Mouse (Mus musculus) adrenal gland, postnatal 14 days (tissue): ENCODE data around the gene Rundc3b. TPM values are rescaled to one million over a fixed set of nuclear protein-coding genes. Genes with fewer than 3 reads are reported as not detected.
A peak's percentile ranks its signal among the peaks of the same experiment; 100 is the strongest.

ENCODE experiments used
- DNase-seq: peaks from one replicate; pipeline ENCODE4 v3.0.0; 2021; ENCODE audit warnings: mixed read lengths
- long read RNA-seq, 2 experiments: library from polyadenylated mRNA; stranded (forward); transcript quantifications; one replicate each; pipeline ENCODE4 v2.0.0; 2021
- total RNA-seq: library from RNA; stranded (reverse); gene quantifications from 2 replicates; pipeline ENCODE4 v1.2.3, GENCODE M21; 2021

Gene Rundc3b
- 4.6 and 6.0 TPM in 2 replicates for total RNA-seq
- long read RNA-seq, experiment 1, partial matches to known transcripts, result 0 of 2 reads
- long read RNA-seq, experiment 1, other reads (novel, unspliced or antisense), result 0 of 2 reads
- long read RNA-seq, experiment 2, partial matches to known transcripts, result 0 of 2 reads
- long read RNA-seq, experiment 2, other reads (novel, unspliced or antisense), result 1 of 2 reads

DNA sequence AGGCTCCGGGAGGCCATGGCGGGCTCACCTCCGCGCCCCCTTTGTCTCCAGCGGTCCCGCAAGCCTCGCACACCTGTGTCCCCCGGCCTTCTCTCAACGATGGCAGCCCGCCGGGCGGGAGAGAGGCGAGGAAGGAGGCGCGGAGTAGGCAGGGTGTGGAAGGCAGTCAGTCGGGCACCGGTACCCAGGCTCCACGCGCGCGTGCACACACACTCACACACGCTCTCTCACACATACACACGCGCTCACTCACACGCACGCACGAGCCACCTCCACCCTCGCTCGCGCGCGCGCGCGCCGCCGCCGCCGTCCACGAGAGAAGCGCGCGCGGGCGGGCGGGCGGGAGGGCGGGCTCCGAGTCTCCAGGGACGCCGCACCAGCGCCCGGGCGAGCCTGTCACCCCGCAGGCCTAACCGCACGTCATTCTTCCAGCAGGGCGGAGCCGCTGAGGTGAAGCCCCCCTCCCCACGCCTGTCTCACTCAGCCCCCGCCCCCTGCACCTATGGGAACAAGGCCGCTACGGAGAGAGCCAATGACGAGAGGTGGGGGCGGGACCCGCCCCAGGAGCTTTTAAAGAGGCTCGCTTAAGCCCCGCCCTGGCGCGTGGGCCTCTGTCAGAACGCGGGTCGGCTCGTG is at the start of gene Rundc3b:
TSS of gene Rundc3b (minus strand) at position 357 of the 636 bp plus-strand sequence.
- DNase-seq, result peak; percentile 95

DNA sequence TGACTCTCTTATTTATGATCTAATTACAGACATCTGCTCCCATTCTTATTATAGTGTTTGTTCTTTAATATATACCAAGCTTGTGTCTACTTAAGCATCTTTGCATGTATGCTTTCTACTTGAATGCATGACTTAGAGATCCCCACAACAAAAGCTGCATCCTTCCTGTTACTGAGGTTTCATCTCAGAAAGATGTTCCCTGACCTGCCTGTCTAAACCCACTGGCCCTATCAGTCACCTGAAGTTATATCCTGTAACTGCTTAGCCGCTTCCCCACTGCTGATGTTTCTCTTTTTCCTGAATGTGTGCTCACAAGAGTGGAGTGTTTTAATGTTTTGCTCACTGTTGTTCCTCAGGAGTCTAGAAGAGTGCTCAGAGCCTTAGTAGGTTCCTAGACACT is 46.9 kb upstream of the Rundc3b start:
- DNase-seq, result no peak

DNA sequence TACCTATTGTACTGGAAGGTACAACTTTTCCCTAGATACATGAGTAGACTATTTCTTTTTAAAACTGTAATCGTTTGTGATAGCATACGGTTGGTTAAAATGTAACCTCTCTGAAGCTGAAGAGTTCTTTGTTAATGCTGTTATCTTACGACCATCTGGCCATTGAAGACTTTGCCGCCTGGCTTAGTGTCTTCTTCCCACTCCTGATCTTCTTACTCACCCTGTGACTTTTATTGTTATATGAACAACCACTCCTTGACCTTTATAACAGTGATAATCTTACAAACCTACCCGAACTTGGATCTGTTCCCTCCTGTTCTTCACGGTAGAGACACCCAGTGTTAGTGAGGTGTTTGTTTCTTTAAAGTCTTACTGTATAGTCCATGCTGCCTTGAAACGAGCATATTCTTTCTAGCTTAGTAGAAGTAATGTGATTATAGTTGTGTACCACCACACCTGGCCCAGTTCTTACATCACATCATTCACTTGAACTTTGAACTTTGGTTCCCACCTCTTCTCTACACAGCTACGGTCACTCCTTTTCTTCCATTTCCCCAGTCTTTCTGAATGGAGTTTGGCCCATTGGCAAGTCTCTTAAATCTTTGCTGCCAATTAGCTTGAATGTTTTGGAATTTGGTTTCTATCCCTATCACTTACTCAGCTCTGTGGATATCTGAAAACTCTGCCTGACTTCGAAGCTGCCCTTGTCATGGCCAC is 45.2 kb upstream of the Rundc3b start:
- DNase-seq, result no peak

DNA sequence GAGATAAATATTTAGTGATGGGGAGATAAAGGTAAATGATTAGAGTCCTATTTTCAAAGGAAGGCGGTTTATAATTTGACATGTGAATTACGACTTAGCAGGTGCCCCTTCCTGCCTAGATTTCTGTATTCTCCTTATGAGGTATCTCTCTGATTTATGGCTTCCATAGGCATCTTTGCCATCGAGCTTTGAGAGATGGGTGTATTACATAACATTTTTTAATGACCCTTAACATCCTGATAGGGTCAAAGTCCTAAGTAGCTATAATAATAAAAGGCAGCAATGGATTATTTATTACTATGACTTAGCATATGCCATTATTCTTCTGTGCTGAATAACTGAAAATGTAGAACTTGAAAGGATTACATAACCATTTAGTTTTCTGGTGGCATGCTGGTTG is 41.9 kb upstream of the Rundc3b start:
- no peak for DNase-seq

DNA sequence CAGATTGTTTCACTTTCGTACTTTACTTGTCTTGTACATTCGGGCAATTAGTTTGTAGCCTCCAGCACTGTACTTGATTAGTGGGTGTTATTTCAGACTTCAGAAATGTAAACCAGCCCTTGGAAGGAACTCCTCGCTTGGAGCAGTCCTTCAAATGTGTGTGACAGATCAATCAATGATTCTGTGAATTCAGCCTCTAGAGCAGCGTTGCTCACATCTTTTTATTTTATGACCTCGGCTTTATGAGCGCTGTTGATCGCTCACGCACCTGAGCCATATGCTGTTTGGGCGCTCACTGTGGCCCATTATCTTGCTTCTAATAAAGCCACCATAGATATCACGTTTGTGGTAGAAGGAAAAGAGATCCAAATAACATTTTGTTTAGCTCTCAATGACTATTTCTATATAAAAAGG is 38.0 kb upstream of the Rundc3b start:
- DNase-seq, result no peak

DNA sequence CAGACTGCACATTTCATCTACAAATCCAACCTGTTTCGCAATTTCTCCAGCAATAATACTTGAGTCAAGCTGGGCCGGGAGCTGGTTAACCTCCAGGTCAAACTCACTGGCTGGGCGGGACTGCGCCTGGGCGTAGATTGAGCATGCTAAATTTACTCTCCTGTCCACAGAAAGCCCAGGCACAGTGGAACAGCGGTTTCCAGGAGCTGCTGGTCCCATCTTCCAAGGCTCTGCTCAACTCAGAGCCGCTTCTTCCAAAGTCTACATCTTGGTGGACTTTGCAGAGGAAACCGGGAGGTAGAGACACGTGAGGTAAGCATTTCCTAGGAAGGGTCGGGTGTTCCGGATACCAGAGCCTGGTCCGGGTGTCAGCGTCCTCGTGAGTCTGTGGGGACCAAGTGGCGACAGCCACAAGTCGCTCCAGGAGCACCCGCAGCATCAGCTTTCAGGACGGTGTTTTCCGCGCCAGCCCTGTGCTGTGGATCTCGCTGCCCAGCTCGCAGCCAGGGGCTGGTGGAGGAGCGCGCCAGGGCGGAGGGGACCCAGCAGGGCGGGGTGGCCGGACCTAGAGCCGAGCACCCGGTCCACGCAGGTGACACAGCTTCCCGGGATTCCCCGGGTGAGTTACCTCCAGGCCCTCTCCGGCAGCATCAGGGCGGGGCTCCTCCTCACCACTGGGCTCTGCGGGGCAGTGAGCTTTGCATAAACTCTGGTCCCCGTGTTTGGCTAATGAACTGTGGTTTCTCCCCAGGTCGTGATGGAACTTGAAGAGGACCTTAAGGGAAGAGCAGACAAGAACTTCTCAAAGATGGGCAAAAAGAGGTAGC is 37.4 kb upstream of the Rundc3b start, which contains the start of gene Abcb1a:
TSS of gene Abcb1a (plus strand) at position 167 of the 827 bp plus-strand sequence.
- DNase-seq, result peak; percentile 76

DNA sequence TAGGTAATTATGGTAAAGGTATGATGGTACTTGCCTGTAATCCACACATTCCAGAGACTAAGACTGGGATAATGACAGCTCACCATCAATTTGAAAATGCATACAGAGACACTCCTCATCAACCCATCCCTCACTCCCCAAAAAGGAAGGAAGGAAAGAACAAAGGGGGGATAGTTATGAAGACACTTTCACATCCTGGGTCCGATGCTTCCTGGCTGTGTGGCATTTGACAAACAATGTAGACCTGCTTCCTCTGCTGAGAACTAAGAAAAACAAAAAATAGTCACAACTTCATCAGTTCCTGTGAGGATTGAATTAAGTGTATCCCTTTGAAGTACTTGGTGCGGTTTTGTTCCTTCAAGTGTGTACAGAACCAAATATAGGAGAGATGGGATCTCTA is 29.3 kb upstream of the Rundc3b start:
- DNase-seq, result no peak

DNA sequence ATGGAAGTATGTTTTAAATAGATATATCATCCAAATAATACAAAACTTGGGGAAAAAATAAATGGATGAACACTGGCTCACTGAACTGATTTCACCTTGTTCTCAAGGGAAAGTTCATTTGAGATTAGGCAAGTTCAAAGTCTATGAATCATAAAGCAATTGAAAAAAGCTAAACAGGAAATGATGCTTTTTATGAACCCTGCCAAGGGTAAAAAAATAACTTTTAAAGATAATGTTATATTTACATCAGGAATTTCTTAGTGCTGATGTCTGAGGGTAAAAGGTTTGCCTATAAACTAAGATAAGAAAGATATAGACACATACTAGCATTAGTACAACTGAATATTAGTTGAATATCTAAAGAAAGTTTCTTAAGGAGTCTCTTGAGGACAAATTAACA is 26.0 kb upstream of the Rundc3b start:
- no peak for DNase-seq

DNA sequence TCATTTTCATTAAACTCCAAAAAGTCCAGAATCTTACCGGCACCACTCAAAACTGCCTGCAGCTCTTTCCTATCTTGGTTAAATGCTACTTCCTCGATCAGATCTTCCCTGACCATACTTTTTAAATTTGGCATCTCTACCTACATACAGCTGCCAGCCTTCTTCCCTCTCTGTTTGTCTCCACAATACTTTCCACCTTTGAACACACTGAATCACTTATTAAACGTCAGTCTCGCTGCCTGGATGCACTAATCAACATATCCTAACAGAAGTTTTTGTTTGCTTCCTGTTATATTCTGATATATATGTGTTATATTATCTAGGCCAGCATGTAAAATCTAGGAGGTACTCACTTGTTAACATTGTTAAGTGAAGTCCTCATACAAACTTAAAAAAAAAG is 25.5 kb upstream of the Rundc3b start:
- no peak for DNase-seq

DNA sequence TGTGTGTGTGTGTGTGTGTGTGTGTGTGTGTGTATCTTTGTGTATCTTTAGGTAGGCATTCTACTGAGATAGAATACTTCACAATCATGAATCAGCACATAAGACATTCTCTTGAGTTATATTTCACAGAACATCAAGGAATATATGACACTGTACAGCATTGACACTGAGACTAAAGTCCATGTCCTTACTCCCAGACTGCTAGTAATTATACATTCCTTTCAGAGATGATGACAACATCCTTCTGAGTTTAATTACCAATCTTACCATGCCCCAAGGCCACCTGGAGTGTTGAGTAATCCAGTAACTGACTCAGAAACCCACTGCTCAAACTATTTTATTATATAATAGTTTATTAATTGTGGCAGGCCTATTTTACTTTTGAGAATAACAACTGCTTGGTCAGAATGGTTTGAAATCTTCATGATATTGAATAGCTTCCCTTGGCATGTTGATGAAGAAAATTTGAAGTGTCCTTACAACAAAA is 11.8 kb upstream of the Rundc3b start:
- peak; percentile 16 for DNase-seq

DNA sequence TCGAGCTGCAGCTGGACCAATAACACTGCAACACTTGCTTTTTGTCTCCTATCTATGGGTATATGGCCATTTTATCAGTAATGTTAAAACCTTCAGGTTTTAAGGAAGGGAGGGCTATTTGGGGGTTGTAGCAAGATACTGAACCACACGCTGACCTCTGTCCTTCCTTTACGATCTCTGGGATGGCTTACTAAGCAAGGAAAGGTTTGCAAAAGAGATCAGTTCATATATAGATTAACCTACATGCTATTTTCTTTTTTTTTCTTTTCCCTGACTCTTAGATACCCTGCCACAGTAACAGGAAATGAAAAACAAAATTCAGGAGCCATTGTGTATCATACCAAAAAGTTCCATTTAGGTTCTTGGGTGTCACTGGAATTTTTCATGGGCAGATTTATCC is 10.1 kb upstream of the Rundc3b start:
- no peak for DNase-seq

DNA sequence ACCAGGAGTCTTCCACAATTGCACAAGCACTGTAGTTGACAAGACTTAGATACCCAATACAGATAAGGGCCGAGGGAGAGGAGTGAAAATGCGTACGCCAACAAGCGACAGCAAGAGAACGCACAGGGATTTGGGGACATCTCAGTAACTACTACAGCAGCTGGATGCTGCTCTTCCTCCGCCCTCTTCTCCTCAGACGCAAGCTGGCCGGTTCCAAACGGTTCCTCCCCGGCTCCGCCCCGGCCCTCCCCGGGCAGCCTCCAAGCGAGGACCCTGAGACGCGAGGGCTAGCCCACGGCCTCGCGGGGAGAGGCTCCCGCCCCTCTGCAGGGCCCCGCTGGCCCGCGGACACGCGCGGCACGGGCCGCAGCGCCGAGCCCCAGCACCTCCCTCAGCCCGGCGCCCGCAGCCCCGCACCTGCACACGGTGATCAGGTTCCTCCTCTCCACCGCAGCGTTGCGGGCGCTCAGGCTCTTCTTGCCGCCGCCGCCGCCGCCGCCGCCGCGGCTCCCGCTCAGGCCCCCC is 619 bp downstream of the Rundc3b start:
- peak; percentile 80 for DNase-seq

DNA sequence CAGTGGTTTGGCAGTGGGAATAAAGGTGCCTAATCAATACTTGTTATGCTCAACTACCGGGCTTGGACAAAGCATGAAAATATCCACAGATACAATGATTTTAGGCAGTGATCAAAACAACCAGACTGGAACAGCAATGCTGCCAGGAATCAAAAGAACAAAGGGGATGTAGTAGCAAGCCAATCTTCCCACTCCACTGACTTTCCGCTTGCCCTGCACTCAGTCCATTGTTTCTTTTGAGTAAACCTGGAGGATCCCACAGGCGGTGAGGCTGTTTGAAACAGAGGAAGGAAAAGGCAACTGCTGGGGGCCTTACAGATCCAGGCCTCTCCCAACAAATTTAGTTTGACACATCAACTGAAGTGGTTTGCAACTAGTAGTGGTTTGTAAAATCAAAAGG is 51.6 kb downstream of the Rundc3b start:
- DNase-seq, result no peak

DNA sequence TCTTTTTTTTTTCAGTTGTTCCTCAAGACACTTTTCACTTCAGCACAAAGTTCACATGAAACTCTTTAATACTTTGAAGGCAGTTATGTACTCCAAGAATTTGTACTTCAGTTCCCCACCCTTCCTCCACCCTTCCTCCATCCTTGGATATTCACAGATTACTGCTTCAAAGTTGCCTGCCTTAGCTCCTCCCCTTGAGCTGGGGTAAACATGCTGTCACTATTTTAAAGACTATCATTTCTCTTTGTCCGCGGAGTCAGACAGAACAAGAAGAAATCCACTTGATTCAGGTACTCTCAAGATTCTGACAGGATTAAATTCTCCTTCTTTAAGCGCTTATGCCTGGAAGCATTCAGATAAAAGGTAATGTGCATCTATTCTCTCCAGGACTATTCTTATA is 55.9 kb downstream of the Rundc3b start:
- no peak for DNase-seq

DNA sequence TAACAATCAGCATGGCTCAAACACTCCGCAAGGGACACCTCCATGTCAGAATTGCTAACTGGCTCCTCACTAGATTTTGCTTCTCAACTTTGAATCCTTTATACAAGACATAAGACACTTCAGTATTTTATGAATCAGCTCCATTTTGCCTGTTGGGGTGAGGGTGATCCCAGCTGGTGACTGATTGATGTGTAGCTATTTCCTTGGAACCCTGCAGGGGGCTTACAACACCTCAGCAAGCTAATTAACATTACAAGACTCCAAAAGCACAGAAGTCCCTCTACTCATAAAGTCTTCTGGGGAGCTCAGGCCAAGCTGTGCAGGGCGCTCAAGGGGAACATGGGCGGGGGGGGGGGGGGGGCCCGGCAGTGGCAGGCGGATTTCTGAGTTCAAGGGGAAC is 78.2 kb downstream of the Rundc3b start:
- no peak for DNase-seq

DNA sequence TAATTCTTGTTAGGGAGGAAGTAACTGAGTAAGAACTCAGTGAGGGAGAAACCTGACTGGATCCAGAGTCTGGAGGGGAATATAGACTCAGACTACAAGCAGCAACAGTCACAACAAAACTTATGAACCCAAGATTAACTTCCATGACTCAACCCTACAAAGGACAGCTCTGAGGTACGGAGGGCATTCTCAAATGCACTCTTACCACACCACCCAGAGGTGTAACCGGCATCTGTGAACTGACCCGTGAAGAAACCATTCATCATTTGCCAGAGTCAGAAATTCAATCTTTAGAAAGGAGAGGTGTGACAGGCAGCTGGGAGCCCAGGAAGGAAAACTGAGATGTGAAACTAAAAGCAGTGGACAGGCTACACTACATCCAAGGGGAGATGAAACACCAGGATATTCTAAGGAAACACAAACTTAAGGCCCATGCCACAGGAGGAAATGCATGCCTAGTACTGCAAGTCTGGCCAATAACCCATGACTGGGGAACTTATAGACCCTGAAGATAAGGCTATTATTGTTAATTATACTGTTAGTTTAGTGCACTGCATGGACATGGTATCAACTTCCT is 80.0 kb downstream of the Rundc3b start:
- no peak for DNase-seq

DNA sequence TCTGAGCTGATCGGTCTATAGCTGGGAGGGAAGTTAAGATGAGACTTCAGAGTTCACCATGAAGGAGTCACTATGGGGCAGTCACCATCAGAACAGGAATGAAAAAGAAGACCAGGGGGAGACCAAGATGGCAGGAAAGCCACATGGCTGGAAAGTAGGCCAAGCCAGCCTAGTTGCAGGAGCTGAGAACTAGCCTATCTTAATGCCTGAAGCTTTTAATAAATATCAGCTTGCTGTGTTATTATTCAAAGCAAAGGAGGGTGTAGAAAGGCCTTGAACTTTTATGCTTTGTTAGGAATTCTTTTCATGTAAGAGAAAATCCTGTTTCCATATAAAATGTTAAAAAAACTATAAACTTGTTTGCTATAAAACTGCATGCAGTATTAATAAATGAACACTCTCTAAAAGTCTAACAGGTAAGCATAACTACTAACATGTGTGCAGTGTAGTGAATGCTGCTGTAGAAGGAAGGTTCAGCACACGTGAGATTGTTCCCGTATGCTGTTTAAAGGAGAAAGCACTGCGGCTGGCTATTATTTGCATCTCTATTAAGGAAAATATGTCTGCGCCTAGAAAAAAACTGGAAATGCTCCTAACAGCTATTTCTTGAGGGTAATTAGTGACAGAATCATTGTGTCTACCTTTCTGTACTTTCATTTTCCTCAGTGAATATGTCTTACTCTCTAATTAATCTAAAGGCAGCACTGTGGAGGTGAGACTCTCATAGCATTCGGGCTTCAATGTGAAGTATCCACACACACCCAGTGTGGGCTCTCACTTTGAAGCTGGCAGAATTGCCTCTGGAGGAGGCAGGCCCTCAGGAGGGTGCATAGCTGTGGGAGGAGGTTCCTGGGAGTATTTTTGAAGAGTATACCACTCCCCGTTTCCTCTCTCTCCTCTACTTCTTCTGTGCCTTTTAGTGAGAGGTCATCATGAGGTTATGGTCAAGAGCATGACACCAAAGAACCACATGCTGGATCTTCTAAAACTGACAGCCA is 81.3 kb downstream of the Rundc3b start:
- DNase-seq, result no peak

DNA sequence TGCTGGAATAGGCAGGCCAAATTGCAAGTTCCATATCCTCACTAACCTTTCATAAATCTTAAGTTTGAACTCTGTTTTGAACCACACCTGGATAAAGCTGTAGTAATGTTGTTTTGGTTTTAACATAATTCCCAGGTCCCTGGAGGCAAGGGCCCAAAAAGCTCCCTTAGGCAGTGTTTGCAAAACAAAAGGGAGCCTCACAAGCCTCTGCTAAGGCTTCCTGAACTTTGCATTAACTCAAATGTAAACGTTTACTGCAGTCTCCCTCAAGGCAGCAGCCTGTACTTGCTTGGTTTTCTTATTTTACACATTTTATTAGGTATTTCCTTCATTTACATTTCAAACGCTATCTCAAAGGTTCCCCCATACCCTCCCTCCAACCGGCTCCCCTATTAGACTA is 103.7 kb downstream of the Rundc3b start:
- DNase-seq, result no peak

DNA sequence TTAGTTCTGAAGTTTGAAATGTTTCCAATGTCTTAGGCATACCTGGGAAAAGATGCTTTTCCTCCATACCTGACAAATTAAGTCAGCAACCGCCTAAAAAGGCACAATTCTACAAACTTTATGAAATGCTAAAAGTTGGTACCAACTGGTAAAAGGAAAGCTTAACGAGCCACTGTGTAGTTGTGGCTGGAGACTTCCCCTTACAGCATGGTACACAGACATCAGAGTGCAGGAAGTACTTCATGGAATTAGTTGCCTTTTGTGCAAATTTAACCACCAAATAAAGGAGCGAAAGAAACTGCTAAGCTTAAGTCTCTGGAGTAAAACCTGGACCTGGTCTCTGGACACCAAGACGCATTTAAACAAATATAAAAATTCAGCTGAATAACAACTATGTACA is 131.0 kb downstream of the Rundc3b start:
- DNase-seq, result no peak

DNA sequence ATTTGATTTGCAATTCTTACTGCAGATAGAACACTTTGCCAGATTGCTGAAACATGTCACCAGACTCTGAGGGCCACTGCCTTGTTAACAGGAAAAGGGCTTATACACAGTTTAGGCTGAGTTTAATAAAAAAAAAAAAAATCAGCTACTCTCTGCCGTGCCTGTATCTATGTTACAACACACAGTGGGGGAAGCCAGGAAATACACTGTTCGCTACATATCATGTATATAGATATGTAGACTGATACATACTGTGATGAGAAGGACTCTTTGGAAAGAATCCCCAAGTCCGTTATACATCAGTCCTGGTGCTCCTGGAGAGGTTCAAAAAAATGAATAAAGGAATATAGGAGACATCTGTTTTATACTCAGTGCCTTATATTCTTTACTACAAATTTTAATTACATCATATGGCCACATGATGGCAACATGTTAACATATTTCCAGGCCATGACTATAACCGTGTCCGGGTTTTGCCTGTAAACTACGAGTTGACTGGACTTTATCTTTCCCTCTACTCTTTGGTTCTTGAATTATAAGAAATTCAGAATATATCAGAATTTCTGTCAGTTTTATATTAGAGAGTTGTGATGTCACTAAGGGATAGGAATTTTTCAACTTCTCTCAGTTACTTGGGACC is 133.2 kb downstream of the Rundc3b start:
- peak; percentile 18 for DNase-seq
